In the genomic region with DNA sequence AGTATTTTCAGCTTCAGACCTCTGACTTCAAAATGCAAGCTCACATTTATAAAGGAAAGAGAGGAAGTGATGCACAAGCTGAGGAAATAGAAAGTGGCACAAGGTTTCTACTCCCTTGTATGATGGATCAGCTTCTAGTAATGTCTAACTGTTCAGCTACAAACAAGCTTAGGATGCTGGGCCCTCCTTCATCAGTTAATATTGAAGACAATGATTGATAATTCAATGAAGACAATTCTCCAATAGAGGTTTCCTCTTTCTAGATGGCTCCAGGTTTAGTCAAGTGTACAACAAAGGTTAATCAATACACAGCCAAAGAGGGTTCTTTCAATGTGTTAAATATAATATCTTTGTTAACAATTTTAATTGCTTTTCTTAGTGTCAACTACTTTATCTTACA, we compare ENCODE assay signal across 23 mouse cellular contexts. TPM values are rescaled to one million over a fixed set of nuclear protein-coding genes. Genes with fewer than 3 reads are reported as not detected.
"Had no signal": no experiment of that assay in that cellular context is flagged by ENCODE, and none has a peak within 500 bp of the region (broad histone marks: within the 10 kb centered on the region; RNA-seq: fewer than 3 reads in every experiment).

A gene (minus strand): TSS at position 101 of the 400 bp plus-strand sequence.

- H3K36me3 ChIP-seq: intestine, embryonic 15.5 days; limb, embryonic 12.5 days; limb, embryonic 15.5 days; midbrain, embryonic 12.5 days; midbrain, embryonic 15.5 days; neural tube, embryonic 12.5 days; neural tube, embryonic 15.5 days had no signal

- ATAC-seq: hindbrain, embryonic 16.5 days; intestine, embryonic 15.5 days; lung, postnatal 0 days; midbrain, embryonic 15.5 days had no signal

- H3K4me1 ChIP-seq: intestine, embryonic 15.5 days; limb, embryonic 12.5 days; limb, embryonic 15.5 days; midbrain, embryonic 12.5 days; midbrain, embryonic 15.5 days; neural tube, embryonic 12.5 days; neural tube, embryonic 15.5 days had no signal

- H3K9me3 ChIP-seq: intestine, embryonic 15.5 days; limb, embryonic 12.5 days; limb, embryonic 15.5 days; midbrain, embryonic 12.5 days; midbrain, embryonic 15.5 days; neural tube, embryonic 12.5 days; neural tube, embryonic 15.5 days had no signal

- DNase-seq: kidney, adult 11 months; kidney, postnatal 14 days; left cerebral cortex, postnatal 4 days; lung, embryonic 14.5 days; right cerebral cortex, adult 18-20 months; right cerebral cortex, postnatal 14 days; right cerebral cortex, postnatal 4 days; thymus, adult 2 months; thymus, postnatal 14 days; thymus, postnatal 4 days had no signal

- H3K27ac ChIP-seq: intestine, embryonic 15.5 days; limb, embryonic 12.5 days; limb, embryonic 15.5 days; macrophage; midbrain, embryonic 12.5 days; midbrain, embryonic 15.5 days; neural tube, embryonic 12.5 days; neural tube, embryonic 15.5 days; stomach, postnatal 0 days had no signal

- H3K9ac ChIP-seq: intestine, embryonic 15.5 days; limb, embryonic 12.5 days; limb, embryonic 15.5 days; lung, embryonic 14.5 days; midbrain, embryonic 12.5 days; midbrain, embryonic 15.5 days; neural tube, embryonic 12.5 days; neural tube, embryonic 15.5 days had no signal

- H3K27me3 ChIP-seq: intestine, embryonic 15.5 days; limb, embryonic 12.5 days; limb, embryonic 15.5 days; midbrain, embryonic 12.5 days; midbrain, embryonic 15.5 days; neural tube, embryonic 12.5 days; neural tube, embryonic 15.5 days had no signal

- H3K4me2 ChIP-seq: intestine, embryonic 15.5 days; limb, embryonic 12.5 days; limb, embryonic 15.5 days; lung, embryonic 14.5 days; midbrain, embryonic 12.5 days; midbrain, embryonic 15.5 days; neural tube, embryonic 12.5 days; neural tube, embryonic 15.5 days had no signal

- H3K4me3 ChIP-seq: intestine, embryonic 15.5 days; limb, embryonic 12.5 days; limb, embryonic 15.5 days; midbrain, embryonic 12.5 days; midbrain, embryonic 15.5 days; neural tube, embryonic 12.5 days; neural tube, embryonic 15.5 days had no signal

RNA-seq across cellular contexts. Expression of the gene that starts here (rescaled TPM):
- polyA plus RNA-seq: hindbrain, embryonic 16.5 days; intestine, embryonic 15.5 days; limb, embryonic 12.5 days; limb, embryonic 15.5 days; liver, embryonic 16.5 days; lung, embryonic 14.5 days; lung, postnatal 0 days; macrophage; midbrain, embryonic 12.5 days; midbrain, embryonic 15.5 days; neural tube, embryonic 12.5 days; stomach, embryonic 14.5 days; stomach, postnatal 0 days had no signal
